Mouse (Mus musculus) monocyte, adult 5-6 weeks (primary cell): Measurements from ENCODE around the gene Apba2. TPM values are rescaled to one million over a fixed set of nuclear protein-coding genes. Genes with fewer than 3 reads are reported as not detected.

Experiments used
- ATAC-seq: fragments of 153-309, 156-312 bp; replicated peaks from 2 replicates; pipeline ENCODE4 v1.8.0; 2017; ENCODE audit warnings: mild to moderate bottlenecking; ENCODE audit not compliant: low TSS enrichment, insufficient number of reproducible peaks, severe bottlenecking, poor library complexity, low FRiP score
- total RNA-seq: library from RNA; stranded (forward); fragments of 200-1000, 200-491, 200-594 nt; gene quantifications from 3 replicates; pipeline ENCODE4 v1.2.3, GENCODE M21; 2017

The Apba2 gene
- total RNA-seq, 1 experiment from 2014 or later, result not detected

DNA sequence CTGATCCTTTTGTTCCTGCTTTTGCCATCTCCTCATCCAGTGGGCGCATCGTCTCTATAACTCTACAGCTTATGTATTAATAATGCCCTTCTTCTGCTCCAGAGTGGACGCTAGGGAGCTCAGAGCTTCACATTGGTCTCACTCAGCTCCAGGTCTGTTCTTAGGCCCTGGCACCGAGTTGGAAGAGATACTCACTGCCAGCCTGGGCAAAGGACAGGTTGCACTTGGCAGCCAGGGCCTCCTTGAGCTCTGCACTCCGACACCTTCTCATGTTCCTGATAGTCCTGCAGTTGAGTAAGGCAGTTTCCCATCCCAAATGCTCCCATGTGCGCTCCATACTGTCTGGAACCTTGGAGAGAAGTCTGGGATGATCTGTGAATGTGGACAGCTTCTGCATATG lies 76.7 kb downstream of the Apba2 start:
- no peak for ATAC-seq

GRCm38 (mm10) chr7:64579887-64580286 lies 78.4 kb downstream of the Apba2 start:
- ATAC-seq, result no peak

DNA sequence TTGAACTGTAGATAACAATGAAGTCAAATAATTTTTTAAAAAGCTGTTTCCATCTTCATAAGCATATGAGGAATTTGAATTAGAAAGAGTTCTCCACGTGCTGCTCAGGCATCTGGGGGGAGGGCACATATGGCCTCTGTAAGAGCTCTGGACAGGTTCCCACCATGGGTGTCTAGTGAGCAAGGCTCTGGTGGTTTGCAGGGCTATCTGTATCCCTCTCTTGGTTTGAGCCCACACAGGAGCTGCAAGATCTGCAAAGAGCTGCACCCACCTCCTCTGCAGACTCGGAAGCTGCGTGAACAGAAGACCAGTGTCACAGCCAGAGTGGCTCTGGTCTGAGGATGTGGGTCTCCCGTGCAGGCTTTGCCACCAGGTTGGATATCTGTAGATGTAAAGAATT lies 78.8 kb downstream of the Apba2 start:
- no peak for ATAC-seq

GRCm38 (mm10) chr7:64582358-64582757 lies 80.9 kb downstream of the Apba2 start:
- no peak for ATAC-seq

DNA sequence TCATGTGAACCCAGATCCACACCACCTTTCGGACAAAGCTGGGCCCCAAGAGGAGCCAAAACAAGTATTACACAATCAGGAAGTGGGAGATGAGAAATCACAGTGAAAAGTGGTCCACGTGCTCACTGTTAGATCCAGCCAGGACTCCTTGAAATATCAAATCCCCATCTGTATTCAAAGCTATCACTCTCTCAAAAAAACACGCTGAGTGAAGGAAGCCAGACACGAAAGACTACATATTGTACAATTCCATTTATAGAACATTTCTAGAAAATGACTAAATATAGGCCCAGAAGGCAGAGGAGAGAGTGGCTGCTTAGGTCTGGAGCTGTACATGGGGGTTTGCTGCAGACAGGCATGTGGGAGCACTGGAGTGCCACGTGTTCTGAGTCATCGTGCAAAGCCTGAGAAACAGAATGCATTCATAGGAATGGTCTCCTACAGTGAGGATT lies 82.2 kb downstream of the Apba2 start:
- ATAC-seq, result no peak

DNA sequence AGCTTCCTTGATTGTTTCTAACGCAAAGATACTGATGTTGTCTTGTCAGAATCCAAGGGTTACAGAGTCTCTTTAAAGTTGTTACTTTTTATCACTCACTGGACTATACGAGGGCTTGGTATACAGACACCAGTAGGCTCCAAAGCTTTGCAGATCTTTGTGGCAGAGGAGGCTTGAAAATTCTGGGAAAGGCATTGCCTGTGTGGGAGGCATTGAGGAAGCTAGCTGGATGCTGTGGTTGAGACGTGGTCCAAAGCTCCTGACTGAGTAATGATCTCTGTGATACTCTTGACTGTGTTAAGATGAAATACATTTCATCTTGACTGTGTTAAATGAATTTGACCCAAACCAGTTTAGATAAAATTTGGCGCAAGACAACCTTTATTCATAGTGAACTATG lies 84.6 kb downstream of the Apba2 start:
- no peak for ATAC-seq

GRCm38 (mm10) chr7:64586571-64586970 lies 85.1 kb downstream of the Apba2 start:
- no peak for ATAC-seq

DNA sequence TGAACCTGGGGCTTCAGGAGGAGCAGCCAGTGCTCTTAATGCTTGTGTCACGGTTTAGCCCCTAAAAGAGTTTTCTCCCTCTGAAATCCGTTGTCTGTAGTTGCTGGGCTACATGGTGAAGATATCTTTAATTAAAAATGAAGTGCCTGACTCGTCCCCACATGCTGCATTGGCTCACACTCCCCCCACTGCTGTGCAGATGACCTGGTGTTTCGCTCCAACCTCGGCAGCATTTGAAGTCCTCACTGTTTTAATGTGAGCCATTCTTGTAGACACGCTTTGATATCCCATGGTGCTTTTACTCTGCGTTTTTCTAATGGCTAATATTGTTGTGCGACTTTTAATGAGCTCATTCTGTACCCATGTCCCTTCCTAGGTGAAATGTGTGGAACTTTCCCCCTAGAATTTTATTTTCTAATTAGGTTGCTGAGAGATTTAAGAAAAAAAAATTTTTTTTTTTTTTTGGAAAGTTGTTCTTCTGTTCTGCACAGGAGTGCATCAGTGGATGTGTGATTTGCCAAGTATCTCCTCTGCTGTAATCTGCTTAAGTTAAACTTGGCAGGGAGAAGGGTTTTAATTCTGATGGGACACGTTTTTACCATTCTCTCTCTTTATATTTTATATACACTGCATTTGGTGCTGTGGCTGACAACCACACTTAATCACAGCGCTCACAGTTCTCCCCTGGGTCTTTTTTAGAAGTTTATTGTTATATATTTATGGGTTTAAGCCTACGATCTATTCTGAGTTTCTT lies 87.3 kb downstream of the Apba2 start:
- no peak for ATAC-seq

DNA sequence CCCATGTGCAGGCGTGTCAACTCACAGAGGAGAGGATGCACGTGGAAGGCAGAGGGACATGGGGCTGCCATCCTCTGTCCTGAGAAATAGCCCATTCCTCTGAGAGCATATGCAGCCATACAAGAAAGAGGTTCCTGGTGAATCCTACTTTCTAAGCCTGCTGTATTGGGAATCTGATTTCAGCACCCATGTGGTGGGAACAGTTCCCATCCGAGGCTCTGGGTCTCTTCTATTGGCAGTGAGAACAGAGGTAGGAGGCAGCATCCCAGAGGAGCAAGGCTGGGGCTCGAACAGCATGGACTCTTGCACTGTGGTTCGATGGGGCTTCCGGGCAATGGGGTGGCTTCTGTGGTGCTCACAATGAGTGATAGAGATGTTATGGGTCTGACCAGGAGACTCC lies 93.8 kb downstream of the Apba2 start:
- no peak for ATAC-seq

GRCm38 (mm10) chr7:64596652-64597051 lies 95.1 kb downstream of the Apba2 start:
- no peak for ATAC-seq

- no peak for ATAC-seq
Observed at GRCm38 (mm10) chr7:64609866-64610265, 108.4 kb downstream of the Apba2 start.

- ATAC-seq, result no peak
Observed at GRCm38 (mm10) chr7:64610875-64611274, 109.4 kb downstream of the Apba2 start.

DNA sequence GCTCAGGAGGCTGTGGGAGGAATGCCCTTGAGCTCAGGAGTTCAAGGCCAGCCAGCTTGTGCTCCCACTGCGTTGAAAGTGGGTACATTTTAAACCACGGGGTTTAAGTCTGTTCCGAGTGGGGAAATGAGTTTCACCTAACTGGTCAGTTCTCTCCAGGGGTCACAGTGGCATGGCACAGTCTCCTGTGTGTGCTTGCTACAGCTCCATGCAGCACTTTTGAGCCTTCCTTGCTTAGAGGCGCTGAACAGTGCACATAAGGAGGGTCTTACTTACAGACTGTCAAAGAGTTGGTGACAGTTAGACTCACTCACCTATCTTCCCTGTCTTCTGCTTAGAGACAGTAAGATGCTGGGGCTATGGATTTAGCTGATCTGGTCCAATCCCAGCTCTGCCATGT lies 117.8 kb downstream of the Apba2 start:
- no peak for ATAC-seq

DNA sequence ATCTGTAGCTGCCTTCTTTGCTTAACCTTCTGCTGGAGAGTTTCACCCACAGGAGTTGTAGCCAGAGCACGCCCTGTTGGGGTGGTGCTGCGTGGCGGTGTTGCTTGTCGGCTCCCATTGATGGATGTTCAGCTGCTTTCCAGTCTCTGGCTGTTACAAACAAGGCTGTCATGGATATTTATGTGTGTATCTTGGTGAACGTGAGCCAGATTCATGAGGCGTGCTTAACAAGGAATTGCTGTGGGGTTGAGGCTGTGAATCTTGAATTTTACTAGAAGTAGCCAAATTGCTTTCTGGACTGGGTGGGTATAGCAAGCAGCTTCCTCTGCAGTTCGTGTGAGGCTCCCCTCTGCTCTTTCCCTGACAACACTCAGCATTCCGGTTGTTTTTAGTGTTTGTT lies 125.0 kb downstream of the Apba2 start:
- ATAC-seq, result no peak

DNA sequence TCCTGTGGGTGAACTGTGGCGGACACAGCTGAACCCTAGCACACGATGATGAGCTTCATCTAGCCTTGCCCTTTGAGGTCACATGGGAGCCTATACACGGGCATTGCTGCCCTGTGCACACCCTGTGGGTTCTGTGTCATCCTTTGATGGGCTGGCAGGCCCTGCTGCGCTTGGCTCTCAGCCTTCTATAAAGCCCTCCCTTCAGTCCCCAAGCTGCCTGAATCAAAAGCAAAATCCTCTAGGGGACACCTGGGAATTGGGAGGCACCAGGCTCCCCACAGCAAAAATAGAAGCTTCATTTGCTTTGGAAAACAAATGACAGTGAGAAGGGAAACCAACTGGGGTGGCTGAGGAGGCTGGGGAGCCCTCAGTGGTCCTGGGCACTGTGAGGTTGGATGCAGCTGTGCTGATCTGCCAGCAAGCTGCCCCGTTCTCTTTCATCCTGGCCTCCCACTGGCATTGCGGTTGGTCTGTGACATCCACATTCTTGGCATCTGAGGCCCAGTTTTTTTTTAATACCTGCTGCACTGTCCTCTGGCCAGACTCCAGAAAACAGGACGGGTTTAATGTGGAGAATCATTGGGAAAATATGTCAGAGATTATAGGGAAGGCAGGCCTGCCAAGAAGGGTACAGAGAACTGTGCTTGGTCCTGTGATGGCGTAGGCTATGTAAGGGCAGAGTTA lies 126.6 kb downstream of the Apba2 start:
- ATAC-seq, result no peak

DNA sequence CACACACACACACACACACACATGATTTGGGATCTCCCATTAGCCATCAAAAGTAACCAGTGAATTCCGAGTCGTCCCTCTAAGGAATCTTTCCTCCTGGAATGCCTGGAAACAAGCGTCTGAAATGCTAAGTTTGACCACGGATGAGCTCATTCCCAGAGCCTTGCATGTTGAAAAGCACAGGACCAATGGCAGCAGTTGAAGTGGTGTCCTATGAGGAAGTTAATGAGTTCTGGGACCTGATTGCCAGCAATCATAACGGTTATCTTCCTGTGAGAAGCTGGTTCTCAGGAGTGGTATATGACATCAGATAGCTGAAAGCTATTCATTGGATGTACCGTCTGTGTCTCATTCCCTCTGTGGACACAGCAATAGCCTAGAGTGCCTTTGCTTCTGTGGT lies 129.2 kb downstream of the Apba2 start:
- no peak for ATAC-seq

- ATAC-seq, result no peak
Observed at GRCm38 (mm10) chr7:64631131-64631530, 129.6 kb downstream of the Apba2 start.

GRCm38 (mm10) chr7:64631781-64632351 lies 130.4 kb downstream of the Apba2 start:
- no peak for ATAC-seq

- ATAC-seq, result no peak
Observed at GRCm38 (mm10) chr7:64633182-64633581, 131.7 kb downstream of the Apba2 start.

DNA sequence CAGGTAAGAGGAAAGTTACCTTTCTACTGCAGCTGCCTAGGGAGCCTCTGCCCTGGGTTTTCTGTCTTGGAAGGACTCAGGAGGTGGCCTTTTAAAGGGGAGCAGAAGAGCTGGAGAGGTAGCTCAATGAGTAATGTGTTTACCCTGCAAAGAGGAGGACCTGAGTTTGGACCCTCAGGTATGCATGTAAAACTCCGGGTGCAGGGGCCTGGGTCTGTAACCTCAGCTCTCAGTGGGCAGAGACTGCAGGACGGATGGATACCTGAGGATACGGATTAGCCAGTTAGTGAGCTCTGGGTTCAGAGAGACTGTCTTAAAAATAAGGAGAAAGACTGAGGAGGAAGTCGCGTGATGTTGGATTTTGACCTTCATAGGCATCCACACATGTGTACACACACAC lies 132.4 kb downstream of the Apba2 start:
- no peak for ATAC-seq
